Mouse (Mus musculus) neural tube, embryonic 11.5 days (tissue): Measurements from ENCODE around the gene Fbxo34. TPM values are rescaled to one million over a fixed set of nuclear protein-coding genes. Genes with fewer than 3 reads are reported as not detected.
A peak's percentile ranks its signal among the peaks of the same experiment; 100 is the strongest.

ENCODE experiments used
- ATAC-seq: fragments of 200-750 bp; cut with Nextera tagmentation; 2 replicates; pipeline ENCODE4 v1.8.0; 2017; ENCODE audit warnings: moderate number of reproducible peaks, mild to moderate bottlenecking, moderate TSS enrichment, moderate library complexity; ENCODE audit not compliant: insufficient read depth, low FRiP score, low TSS enrichment
- DNase-seq: peaks from one replicate; pipeline ENCODE4 v3.0.0-alpha.2; 2015; ENCODE audit warnings: low spot score
- H3K27ac ChIP-seq: fragments of 300-500 bp; sonication (generic); 2 replicates; pipeline ENCODE4 v1.5.1; 2014; ENCODE audit warnings: low read depth, mild to moderate bottlenecking, low read length
- H3K27me3 ChIP-seq: fragments of 300-500 bp; sonication (generic); 2 replicates; pipeline ENCODE4 v1.6.1; 2014; ENCODE audit warnings: mild to moderate bottlenecking, low read length, mixed read lengths; ENCODE audit not compliant: control insufficient read depth, insufficient read depth
- H3K36me3 ChIP-seq: fragments of 300-500 bp; sonication (generic); 2 replicates; pipeline ENCODE4 v1.6.1; 2014; ENCODE audit warnings: mild to moderate bottlenecking, low read length, moderate library complexity, mixed read lengths; ENCODE audit not compliant: control insufficient read depth, insufficient read depth
- H3K4me1 ChIP-seq: fragments of 300-500 bp; sonication (generic); 2 replicates; pipeline ENCODE4 v1.6.1; 2014; ENCODE audit warnings: low read length, mixed read lengths; ENCODE audit not compliant: control insufficient read depth, insufficient read depth
- H3K4me2 ChIP-seq: fragments of 300-500 bp; sonication (generic); 2 replicates; pipeline ENCODE4 v1.6.1; 2014; ENCODE audit warnings: low read depth, mild to moderate bottlenecking, moderate library complexity
- H3K4me3 ChIP-seq: fragments of 300-500 bp; sonication (generic); 2 replicates; pipeline ENCODE4 v1.5.1; 2014; ENCODE audit warnings: low read depth, low read length
- H3K9ac ChIP-seq: fragments of 300-500 bp; sonication (generic); 2 replicates; pipeline ENCODE4 v1.6.1; 2014; ENCODE audit warnings: mild to moderate bottlenecking, low read length
- H3K9me3 ChIP-seq: fragments of 300-500 bp; sonication (generic); 2 replicates; pipeline ENCODE4 v1.6.1; 2016; ENCODE audit warnings: low read length; ENCODE audit not compliant: control insufficient read depth
- WGBS: fragments of 180-500 bp; shearing (Covaris S2); extraction: QIAGEN DNeasy Blood & Tissue Kit; methylation state at CpG from one replicate; pipeline ENCODE4 v1.1.7; 2014; 5-methylcytosine and 5-hydroxymethylcytosine counted together
- polyA plus RNA-seq: library from polyadenylated mRNA; unstranded; fragments of >200 nt; fragmentation: Nextera tagmentation; extraction: Ambion mirVana; gene quantifications from 2 replicates; pipeline ENCODE4 v1.2.1, GENCODE M21; 2014

Fbxo34 gene
- polyA plus RNA-seq, 1 experiment from 2014 or later = 25.8 TPM

DNA sequence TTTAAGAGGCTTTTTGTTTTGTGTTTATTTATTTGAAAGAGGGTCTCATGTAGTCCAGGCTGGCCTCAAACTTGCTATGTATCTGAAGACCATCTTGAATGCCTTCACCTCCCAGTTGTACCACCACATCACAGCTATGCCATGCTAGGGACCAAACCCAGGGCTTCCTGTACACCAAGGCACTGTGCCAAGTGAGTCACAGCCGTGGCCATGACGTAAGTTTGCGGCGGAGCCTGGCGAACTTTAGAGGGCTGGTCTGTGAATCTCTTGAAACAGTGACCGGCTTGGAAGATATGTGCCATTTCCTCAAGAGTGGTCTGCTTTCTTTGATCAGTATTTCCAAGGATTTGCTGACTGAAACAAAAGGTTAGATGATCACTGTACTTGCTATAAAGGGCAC lies 68.4 kb downstream of the Fbxo34 start:
- ATAC-seq (no peak), DNase-seq (no peak)
- H3K9ac ChIP-seq = no peak overlapping the region
- no peaks in the 10 kb centered on the region for H3K36me3 ChIP-seq
- no peaks in the 10 kb centered on the region for H3K9me3 ChIP-seq
- H3K4me3 ChIP-seq = no peak overlapping the region
- H3K27me3 ChIP-seq = no peaks in the 10 kb centered on the region
- no peaks in the 10 kb centered on the region for H3K4me1 ChIP-seq
- 97% methylated on average over 6 of the region's 6 CpGs for WGBS
- H3K4me2 ChIP-seq = no peak overlapping the region
- no peak overlapping the region for H3K27ac ChIP-seq

DNA sequence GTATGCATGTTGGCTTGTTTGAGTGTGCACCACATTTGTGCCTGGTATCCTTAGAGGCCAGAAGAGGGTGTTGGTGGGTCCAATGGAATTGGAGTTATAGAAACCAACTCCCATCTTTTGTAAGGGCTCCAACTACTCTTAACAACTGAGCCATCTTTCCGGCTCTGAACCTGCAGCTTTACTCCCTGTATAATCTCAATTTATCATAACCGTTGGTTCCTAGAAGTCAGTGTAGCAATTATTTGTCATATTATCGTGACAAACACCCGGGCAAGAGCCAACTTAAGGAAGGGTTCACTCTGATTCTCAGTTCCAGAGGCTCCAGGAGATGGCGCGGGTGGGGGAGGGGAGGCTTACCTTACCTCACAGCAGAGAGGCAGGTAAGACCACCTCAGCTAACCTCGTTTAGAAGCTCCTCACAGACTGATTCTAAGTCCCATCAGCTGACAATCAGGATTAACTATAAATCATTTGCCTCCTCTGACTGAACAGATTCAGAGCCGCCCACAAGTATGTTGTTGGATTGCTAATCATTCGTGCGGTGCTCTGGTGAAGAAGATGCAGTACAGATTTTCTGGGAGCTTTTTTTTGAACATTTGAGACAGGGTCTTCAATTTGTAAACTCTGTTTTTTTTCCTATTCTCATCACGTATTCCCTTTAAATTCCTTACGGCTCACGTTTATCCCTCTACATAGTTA lies 70.7 kb downstream of the Fbxo34 start:
- Histone ChIP-seq H3K27me3 (no peaks in the 10 kb centered on the region), H3K4me1 (no peaks in the 10 kb centered on the region), H3K27ac (no peak overlapping the region), H3K4me3 (no peak overlapping the region), H3K4me2 (no peak overlapping the region), H3K9ac (no peak overlapping the region), H3K9me3 (no peaks in the 10 kb centered on the region), H3K36me3 (no peaks in the 10 kb centered on the region)
- 91% methylated on average over 13 of the region's 13 CpGs for WGBS
- DNase-seq (no peak), ATAC-seq (no peak)

DNA sequence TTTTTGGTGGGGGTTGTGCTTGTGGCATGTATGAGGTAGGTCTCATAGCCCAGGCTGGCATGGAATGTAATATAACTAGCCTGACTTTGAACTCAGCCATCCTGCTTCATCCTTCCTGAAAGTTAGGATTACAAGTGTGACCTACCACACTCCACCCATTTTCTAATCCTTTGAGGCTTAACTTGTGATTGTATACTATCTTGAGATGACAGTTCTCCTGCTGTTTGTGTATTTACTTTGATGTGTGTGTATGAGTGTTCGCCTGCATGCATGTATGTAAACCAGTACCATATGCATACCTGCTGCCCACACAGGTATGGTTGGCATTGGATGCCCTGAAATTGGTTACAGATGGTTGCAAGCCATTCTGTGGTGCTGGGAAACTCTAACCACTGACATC lies 71.4 kb downstream of the Fbxo34 start:
- no peak overlapping the region for H3K27ac ChIP-seq
- H3K9ac ChIP-seq = no peak overlapping the region
- H3K4me3 ChIP-seq = no peak overlapping the region
- H3K4me2 ChIP-seq = no peak overlapping the region
- H3K4me1 ChIP-seq = no peaks in the 10 kb centered on the region
- no peak for DNase-seq
- 91% methylated on average over 1 of the region's 1 CpGs for WGBS
- H3K27me3 ChIP-seq = no peaks in the 10 kb centered on the region
- H3K36me3 ChIP-seq = no peaks in the 10 kb centered on the region
- H3K9me3 ChIP-seq = no peaks in the 10 kb centered on the region
- no peak for ATAC-seq

DNA sequence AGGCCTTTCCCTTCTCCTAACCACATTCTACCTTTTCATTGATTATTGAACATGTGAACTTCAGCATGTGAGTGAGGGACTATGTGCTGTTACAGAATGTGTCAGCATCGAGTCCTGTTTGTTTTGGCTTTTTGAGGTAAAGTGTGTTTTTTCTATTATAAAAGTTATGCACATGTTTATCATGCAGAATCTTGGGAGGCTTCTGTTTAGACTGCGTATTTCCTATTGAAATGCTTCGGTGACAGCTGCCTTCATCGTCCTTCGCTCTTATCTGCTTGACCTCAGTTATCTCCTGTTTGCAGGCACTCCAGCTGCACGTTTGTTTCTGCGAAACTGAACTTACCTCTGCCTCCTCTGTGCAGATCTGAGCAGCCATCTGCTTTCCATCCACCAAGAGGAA lies 72.1 kb downstream of the Fbxo34 start:
- no peak for ATAC-seq
- H3K4me1 ChIP-seq = no peaks in the 10 kb centered on the region
- no peaks in the 10 kb centered on the region for H3K36me3 ChIP-seq
- H3K27ac ChIP-seq = no peak overlapping the region
- H3K9me3 ChIP-seq = no peaks in the 10 kb centered on the region
- H3K4me3 ChIP-seq = no peak overlapping the region
- no peak for DNase-seq
- no peak overlapping the region for H3K9ac ChIP-seq
- H3K4me2 ChIP-seq = no peak overlapping the region
- WGBS = 88% methylated on average over 7 of the region's 7 CpGs
- no peaks in the 10 kb centered on the region for H3K27me3 ChIP-seq

DNA sequence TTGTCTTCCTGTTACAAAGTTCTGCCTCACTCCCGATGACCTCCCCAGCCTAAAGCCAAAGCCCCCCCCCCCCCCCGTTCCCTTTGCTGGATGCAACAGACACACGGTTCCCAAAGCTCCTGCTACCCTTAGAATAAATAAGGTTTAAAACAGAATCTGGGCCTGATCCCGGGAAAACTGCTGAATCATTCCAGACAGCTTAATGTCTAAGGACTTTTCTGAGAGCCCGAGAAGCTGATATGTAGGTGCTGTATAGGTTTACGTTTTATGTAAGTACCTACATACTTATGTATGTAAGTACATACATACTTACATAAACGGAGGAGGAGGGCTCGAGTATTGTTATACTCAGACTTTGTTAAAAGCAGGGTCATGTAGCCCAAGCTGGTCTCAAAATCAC lies 75.2 kb downstream of the Fbxo34 start:
- Histone ChIP-seq H3K27ac (no peak overlapping the region), H3K9ac (no peak overlapping the region), H3K27me3 (no peaks in the 10 kb centered on the region), H3K9me3 (no peaks in the 10 kb centered on the region), H3K4me1 (no peaks in the 10 kb centered on the region), H3K4me3 (no peak overlapping the region), H3K36me3 (no peaks in the 10 kb centered on the region), H3K4me2 (no peak overlapping the region)
- no peak for ATAC-seq
- 80% methylated on average over 8 of the region's 8 CpGs for WGBS
- no peak for DNase-seq

DNA sequence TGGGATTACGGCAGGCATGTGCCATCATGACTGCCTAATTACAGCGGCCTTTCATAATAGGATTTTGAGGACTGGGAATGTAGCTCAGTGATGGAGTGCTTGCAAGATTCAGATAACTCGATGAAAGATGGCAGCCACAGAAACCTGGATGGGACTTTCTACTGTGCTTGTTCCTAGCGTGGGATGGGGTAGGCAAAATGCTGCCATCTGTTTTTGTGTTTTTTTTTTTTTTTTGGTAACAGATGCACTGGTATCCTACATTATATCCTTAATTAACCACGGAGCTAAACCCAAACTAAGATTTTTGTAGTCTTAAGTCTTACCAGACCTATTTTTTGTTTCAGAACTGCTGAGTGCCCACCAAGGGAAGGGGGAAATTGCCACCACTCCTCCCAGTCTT lies 75.6 kb downstream of the Fbxo34 start:
- no peak for ATAC-seq
- WGBS = 95% methylated on average over 5 of the region's 5 CpGs
- H3K4me3 ChIP-seq = no peak overlapping the region

DNA sequence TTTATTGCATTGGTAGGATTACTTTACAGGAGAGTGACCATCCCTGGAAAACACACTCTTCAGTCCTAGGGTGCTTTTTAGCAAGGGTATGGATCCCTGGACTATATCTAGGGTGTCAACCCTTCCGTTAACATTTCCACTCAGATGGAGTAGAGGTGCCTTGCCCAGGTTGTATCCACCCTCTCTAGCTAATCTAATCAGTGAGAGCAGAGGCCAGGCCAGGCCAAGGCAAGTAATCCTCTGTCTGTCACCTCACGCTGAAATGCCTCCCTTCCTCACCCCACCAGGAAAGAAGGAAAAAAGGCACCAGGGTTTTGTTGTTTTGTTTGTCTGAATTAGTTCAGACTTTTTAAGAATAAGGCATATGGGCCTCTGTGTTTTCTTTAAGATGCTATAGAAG lies 77.6 kb downstream of the Fbxo34 start:
- Histone ChIP-seq H3K27ac (no peak overlapping the region), H3K27me3 (no peaks in the 10 kb centered on the region), H3K9ac (no peak overlapping the region), H3K4me2 (no peak overlapping the region), H3K36me3 (no peaks in the 10 kb centered on the region), H3K9me3 (no peaks in the 10 kb centered on the region), H3K4me1 (no peaks in the 10 kb centered on the region), H3K4me3 (no peak overlapping the region)
- WGBS = 96% methylated on average over 2 of the region's 2 CpGs
- ATAC-seq = no peak
- no peak for DNase-seq

More for the DNA sequence above, 75.6 kb downstream of the Fbxo34 start:
- Histone ChIP-seq H3K36me3 (no peaks in the 10 kb centered on the region), H3K27me3 (no peaks in the 10 kb centered on the region), H3K4me1 (no peaks in the 10 kb centered on the region), H3K27ac (no peak overlapping the region), H3K4me2 (no peak overlapping the region), H3K9me3 (no peaks in the 10 kb centered on the region), H3K9ac (no peak overlapping the region)
- no peak for DNase-seq

DNA sequence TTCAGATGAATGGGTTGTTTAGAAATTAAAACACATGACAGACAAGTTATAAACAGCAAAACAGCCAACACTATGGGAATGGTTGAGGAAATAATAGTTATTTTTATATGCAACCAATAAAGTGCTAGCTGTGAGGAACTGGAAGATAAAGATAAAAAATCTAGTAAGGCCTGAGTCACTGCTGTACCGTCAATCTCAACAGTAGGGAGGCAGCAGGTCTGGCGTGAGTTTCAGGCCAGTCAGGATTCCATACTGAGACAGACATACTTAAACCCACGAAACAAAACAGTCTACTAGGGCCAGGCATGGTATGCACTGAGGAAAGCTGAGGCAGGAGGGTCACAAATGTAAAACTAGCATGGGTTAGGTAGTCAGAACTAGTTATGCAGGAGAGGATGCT lies 78.1 kb downstream of the Fbxo34 start:
- Histone ChIP-seq H3K4me2 (no peak overlapping the region), H3K9ac (no peak overlapping the region), H3K36me3 (no peaks in the 10 kb centered on the region), H3K4me3 (no peak overlapping the region), H3K9me3 (no peaks in the 10 kb centered on the region), H3K27ac (no peak overlapping the region), H3K27me3 (no peaks in the 10 kb centered on the region), H3K4me1 (no peaks in the 10 kb centered on the region)
- ATAC-seq (no peak), DNase-seq (no peak)
- WGBS = 86% methylated on average over 3 of the region's 3 CpGs

GRCm38 (mm10) chr14:47529019-47529418 lies 78.8 kb downstream of the Fbxo34 start:
- 49% methylated on average over 8 of the region's 8 CpGs for WGBS
- Histone ChIP-seq H3K36me3 (no peaks in the 10 kb centered on the region), H3K4me2 (no peak overlapping the region), H3K27ac (no peak overlapping the region), H3K27me3 (no peaks in the 10 kb centered on the region), H3K9ac (no peak overlapping the region), H3K9me3 (no peaks in the 10 kb centered on the region), H3K4me1 (no peaks in the 10 kb centered on the region), H3K4me3 (no peak overlapping the region)
- ATAC-seq = no peak
- peak; percentile 41 for DNase-seq
